Mouse (Mus musculus) lung, adult 10 weeks (tissue): ENCODE measurements around the gene Fthl17c. TPM values are rescaled to one million over a fixed set of nuclear protein-coding genes. Genes with fewer than 3 reads are reported as not detected.

Source experiments
- polyA plus RNA-seq: library from polyadenylated mRNA; stranded (reverse); fragments of 350-450 nt; fragmentation: Illumina TruSeq; extraction: RNeasy Lipid Tissue Mini Kit (QIAGEN cat#74804); gene quantifications from one replicate; pipeline ENCODE4 v1.2.3, GENCODE M21; 2014; ENCODE audit warnings: low read depth, low replicate concordance; ENCODE audit not compliant: insufficient read depth

The Fthl17c gene
- polyA plus RNA-seq = not detected

DNA sequence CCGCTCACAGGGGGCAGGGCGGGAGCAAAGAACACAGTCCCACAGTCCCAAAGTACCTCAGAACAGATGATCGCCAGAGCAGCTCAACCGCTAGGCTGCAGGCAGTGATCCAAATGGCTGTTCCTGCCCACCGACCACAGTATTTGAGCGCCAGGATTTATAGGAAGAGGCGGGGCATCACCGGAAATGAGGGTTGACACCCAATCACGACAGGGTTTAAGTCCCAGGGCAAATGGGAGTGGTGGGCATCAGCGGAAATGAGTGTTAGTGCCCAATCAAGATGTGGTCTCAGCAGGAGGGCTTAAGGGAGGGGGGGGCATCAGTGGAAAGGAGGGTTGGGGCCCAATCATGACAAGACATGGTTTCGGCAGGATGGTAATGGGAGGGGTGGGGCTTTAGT is at the start of gene Fthl17c:
Fthl17c (minus strand) TSS at position 101 of the 400 bp plus-strand sequence.

DNA sequence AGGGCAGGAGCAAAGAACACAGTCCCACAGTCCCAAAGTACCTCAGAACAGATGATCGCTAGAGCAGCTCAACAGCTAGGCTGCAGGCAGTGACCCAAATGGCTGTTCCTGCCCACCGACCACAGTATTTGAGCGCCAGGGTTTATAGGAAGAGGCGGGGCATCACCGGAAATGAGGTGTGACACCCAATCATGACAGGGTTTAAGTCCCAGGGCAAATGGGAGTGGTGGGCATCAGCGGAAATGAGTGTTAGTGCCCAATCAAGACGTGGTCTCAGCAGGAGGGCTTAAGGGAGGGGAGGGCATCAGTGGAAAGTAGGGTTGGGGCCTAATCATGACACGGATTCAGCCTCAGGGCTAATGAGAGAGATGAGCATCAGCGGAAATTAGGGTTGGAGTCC is 10.3 kb upstream of the Fthl17c start, which contains the start of gene Fthl17d:
Fthl17d (minus strand) TSS at position 101 of the 400 bp plus-strand sequence.

DNA sequence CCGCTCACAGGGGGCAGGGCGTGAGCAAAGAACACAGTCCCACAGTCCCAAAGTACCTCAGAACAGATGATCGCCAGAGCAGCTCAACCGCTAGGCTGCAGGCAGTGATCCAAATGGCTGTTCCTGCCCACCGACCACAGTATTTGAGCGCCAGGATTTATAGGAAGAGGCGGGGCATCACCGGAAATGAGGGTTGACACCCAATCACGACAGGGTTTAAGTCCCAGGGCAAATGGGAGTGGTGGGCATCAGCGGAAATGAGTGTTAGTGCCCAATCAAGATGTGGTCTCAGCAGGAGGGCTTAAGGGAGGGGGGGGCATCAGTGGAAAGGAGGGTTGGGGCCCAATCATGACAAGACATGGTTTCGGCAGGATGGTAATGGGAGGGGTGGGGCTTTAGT is 13.5 kb downstream of the Fthl17c start, which contains the start of gene Fthl17b:
Fthl17b (minus strand) TSS at position 101 of the 400 bp plus-strand sequence.

Other genes with a start within 250 kb of the Fthl17c start
- not detected for gene Ssx9, start 228.1 kb downstream of the Fthl17c start, polyA plus RNA-seq
- not detected for gene Ssxb5, start 172.9 kb downstream of the Fthl17c start, polyA plus RNA-seq
- gene Gm6592, start 132.6 kb downstream of the Fthl17c start, polyA plus RNA-seq = not detected
- gene Gm5751, start 102.3 kb downstream of the Fthl17c start, polyA plus RNA-seq = not detected
- gene B630019K06Rik, start 84.2 kb downstream of the Fthl17c start, polyA plus RNA-seq = 1.3 TPM
- gene Fthl17b, start 13.6 kb downstream of the Fthl17c start, polyA plus RNA-seq = not detected
- gene Fthl17d, start 10.2 kb upstream of the Fthl17c start, polyA plus RNA-seq = not detected
- not detected for gene Fthl17e, start 56.9 kb upstream of the Fthl17c start, polyA plus RNA-seq
- not detected for gene Fthl17f, start 86.5 kb upstream of the Fthl17c start, polyA plus RNA-seq
- gene 4930402K13Rik, start 128.0 kb upstream of the Fthl17c start, polyA plus RNA-seq = not detected
- 0.11 TPM for gene Lancl3, start 223.3 kb upstream of the Fthl17c start, polyA plus RNA-seq